Mouse (Mus musculus) E14TG2a.4 (cell line): ENCODE results near the gene Sdk2.

ENCODE experiments used
- CTCF ChIP-seq: conservative IDR thresholded peaks from 2 replicates; pipeline ENCODE4 v1.5.1; 2014; ENCODE audit warnings: low read length
- NANOG ChIP-seq: IDR thresholded peaks from 2 replicates; pipeline ENCODE4 v1.6.1; 2014; ENCODE audit warnings: borderline replicate concordance, low read length, mixed read lengths
- POU5F1 ChIP-seq: IDR thresholded peaks from 2 replicates; pipeline ENCODE4 v1.6.1; 2014; ENCODE audit warnings: low read length, borderline replicate concordance

GRCm38 (mm10) chr11:113927231-113927630 lies 139.6 kb downstream of the Sdk2 start:
- no peak for TF ChIP-seq CTCF
- TF ChIP-seq POU5F1: no peak
- no peak for TF ChIP-seq NANOG
